Mouse (Mus musculus) MEL (cell line): ENCODE data around the gene Lpcat1. TPM values are rescaled to one million over a fixed set of nuclear protein-coding genes. Genes with fewer than 3 reads are reported as not detected.
A peak's percentile ranks its signal among the peaks of the same experiment; 100 is the strongest.

ENCODE experiments used
- DNase-seq: peaks from one replicate; pipeline ENCODE4 v3.0.0; 2011; ENCODE audit warnings: low read depth, low spot score
- H3K27ac ChIP-seq: 2 replicates; pipeline ENCODE4 v1.5.1; 2012; ENCODE audit warnings: low read depth, mild to moderate bottlenecking, control low read depth, low read length, moderate library complexity; ENCODE audit not compliant: control insufficient read depth
- H3K27me3 ChIP-seq, 2 experiments: fragments of 150-350 bp in 1 of 2; sonication (generic) in 1 of 2; 2 replicates each; pipeline ENCODE4 v1.6.1; 2012; ENCODE audit warnings: low read length in 2 of 2, mild to moderate bottlenecking in 2 of 2, improper control_type of control experiment in 1 of 2, moderate library complexity in 1 of 2; ENCODE audit not compliant: insufficient read depth in 2 of 2, control insufficient read depth in 1 of 2
- H3K36me3 ChIP-seq, 2 experiments: 2 replicates each; pipeline ENCODE4 v1.6.1; 2012 to 2014; ENCODE audit warnings: low read length in 2 of 2, improper control_type of control experiment in 1 of 2, inconsistent platforms in 1 of 2, mild to moderate bottlenecking in 1 of 2; ENCODE audit not compliant: insufficient read depth in 2 of 2, control insufficient read depth in 1 of 2
- H3K4me1 ChIP-seq, 2 experiments: fragments of 150-350 bp in 1 of 2; sonication (generic) in 1 of 2; 2 replicates each; pipeline ENCODE4 v1.6.1; 2012; ENCODE audit warnings: low read length in 2 of 2, improper control_type of control experiment in 1 of 2, mild to moderate bottlenecking in 1 of 2; ENCODE audit not compliant: insufficient read depth in 2 of 2, control insufficient read depth in 1 of 2
- H3K4me3 ChIP-seq, 2 experiments: fragments of 150-350 bp in 1 of 2; sonication (generic) in 1 of 2; 2 replicates each; pipeline ENCODE4 v1.5.1; 2012; ENCODE audit warnings: low read depth in 2 of 2, low read length in 2 of 2, mild to moderate bottlenecking in 2 of 2, moderate library complexity in 2 of 2, control low read depth in 1 of 2, improper control_type of control experiment in 1 of 2; ENCODE audit not compliant: control insufficient read depth in 1 of 2, insufficient read depth in 1 of 2
- H3K79me2 ChIP-seq: 2 replicates; pipeline ENCODE4 v1.6.1; 2012; ENCODE audit warnings: mild to moderate bottlenecking, low read length, moderate library complexity; ENCODE audit not compliant: control insufficient read depth, poor library complexity, insufficient read depth
- H3K9ac ChIP-seq: 2 replicates; pipeline ENCODE4 v1.6.1; 2012; ENCODE audit warnings: low read depth, mild to moderate bottlenecking, control low read depth, low read length, moderate library complexity; ENCODE audit not compliant: control insufficient read depth, poor library complexity, severe bottlenecking
- H3K9me3 ChIP-seq: fragments of 150-350 bp; sonication (generic); replicated peaks from 2 replicates; pipeline ENCODE4 v1.6.1; 2012; ENCODE audit warnings: mild to moderate bottlenecking, low read length, improper control_type of control experiment, moderate library complexity; ENCODE audit not compliant: insufficient read depth
- BHLHE40 ChIP-seq: IDR thresholded peaks from 2 replicates; pipeline ENCODE4 v1.6.1; 2012; ENCODE audit warnings: low read depth, mild to moderate bottlenecking, inconsistent platforms, low read length, improper control_type of control experiment, borderline replicate concordance
- CHD1 ChIP-seq: IDR thresholded peaks from 2 replicates; pipeline ENCODE4 v1.6.1; 2012; ENCODE audit warnings: low read depth, mild to moderate bottlenecking, inconsistent platforms, low read length, improper control_type of control experiment
- CHD2 ChIP-seq: IDR thresholded peaks from 2 replicates; pipeline ENCODE4 v1.6.1; 2011; ENCODE audit warnings: low read length, improper control_type of control experiment
- ELF1 ChIP-seq: IDR thresholded peaks from 2 replicates; pipeline ENCODE4 v1.6.1; 2014; ENCODE audit warnings: low read depth, mild to moderate bottlenecking, inconsistent platforms, low read length, improper control_type of control experiment, moderate library complexity
- EP300 ChIP-seq, 2 experiments: IDR thresholded peaks; 2 replicates each; pipeline ENCODE4 v1.6.1; 2011; ENCODE audit warnings: improper control_type of control experiment in 2 of 2, low read length in 2 of 2, low read depth in 1 of 2, mild to moderate bottlenecking in 1 of 2
- ETS1 ChIP-seq: IDR thresholded peaks from 2 replicates; pipeline ENCODE4 v1.6.1; 2012; ENCODE audit warnings: low read depth, mild to moderate bottlenecking, inconsistent platforms, low read length, improper control_type of control experiment, moderate library complexity
- GABPA ChIP-seq: IDR thresholded peaks from 2 replicates; pipeline ENCODE4 v1.6.1; 2012; ENCODE audit warnings: low read depth, mild to moderate bottlenecking, inconsistent platforms, low read length, improper control_type of control experiment, moderate library complexity
- GATA1 ChIP-seq: IDR thresholded peaks from 2 replicates; pipeline ENCODE4 v1.6.1; 2011; ENCODE audit warnings: low read depth, low read length, improper control_type of control experiment
- KAT2A ChIP-seq: conservative IDR thresholded peaks from 2 replicates; pipeline ENCODE4 v1.6.1; 2012; ENCODE audit warnings: low read depth, low read length, improper control_type of control experiment, inconsistent platforms
- MAFK ChIP-seq: IDR thresholded peaks from 2 replicates; pipeline ENCODE4 v1.6.1; 2011; ENCODE audit warnings: low read depth, mild to moderate bottlenecking, low read length, improper control_type of control experiment, borderline replicate concordance
- MAX ChIP-seq: IDR thresholded peaks from 2 replicates; pipeline ENCODE4 v1.6.1; 2011; ENCODE audit warnings: low read length, improper control_type of control experiment
- MAZ ChIP-seq: IDR thresholded peaks from 2 replicates; pipeline ENCODE4 v1.6.1; 2012; ENCODE audit warnings: low read depth, mild to moderate bottlenecking, inconsistent platforms, low read length, improper control_type of control experiment
- MEF2A ChIP-seq: IDR thresholded peaks from 2 replicates; pipeline ENCODE4 v1.6.1; 2014; ENCODE audit warnings: low read depth, mild to moderate bottlenecking, inconsistent platforms, low read length, improper control_type of control experiment; ENCODE audit not compliant: poor library complexity, insufficient replicate concordance, severe bottlenecking; ENCODE audit errors: extremely low read depth
- MXI1 ChIP-seq: IDR thresholded peaks from 2 replicates; pipeline ENCODE4 v1.6.1; 2011; ENCODE audit warnings: mild to moderate bottlenecking, low read depth, low read length, improper control_type of control experiment
- MYC ChIP-seq: IDR thresholded peaks from 2 replicates; pipeline ENCODE4 v1.6.1; 2011; ENCODE audit warnings: low read depth, mild to moderate bottlenecking, low read length, improper control_type of control experiment, moderate library complexity
- NELFE ChIP-seq: IDR thresholded peaks from 2 replicates; pipeline ENCODE4 v1.6.1; 2011; ENCODE audit warnings: low read depth, low read length, improper control_type of control experiment
- NRF1 ChIP-seq: IDR thresholded peaks from 2 replicates; pipeline ENCODE4 v1.6.1; 2014; ENCODE audit warnings: low read depth, mild to moderate bottlenecking, inconsistent platforms, low read length, improper control_type of control experiment, moderate library complexity; ENCODE audit not compliant: poor library complexity, insufficient read depth, severe bottlenecking
- POLR2A ChIP-seq, 2 experiments: IDR thresholded peaks; 2 replicates each; pipeline ENCODE4 v1.6.1; 2011 to 2012; ENCODE audit warnings: low read length in 2 of 2, mild to moderate bottlenecking in 2 of 2, control low read depth in 1 of 2, improper control_type of control experiment in 1 of 2, low read depth in 1 of 2, moderate library complexity in 1 of 2; ENCODE audit not compliant: control insufficient read depth in 1 of 2, insufficient read depth in 1 of 2, poor library complexity in 1 of 2
- POLR2AphosphoS2 ChIP-seq: IDR thresholded peaks from 2 replicates; pipeline ENCODE4 v1.6.1; 2011; ENCODE audit warnings: low read length, improper control_type of control experiment
- RCOR1 ChIP-seq: IDR thresholded peaks from 2 replicates; pipeline ENCODE4 v1.6.1; 2012; ENCODE audit warnings: low read depth, mild to moderate bottlenecking, inconsistent platforms, low read length, improper control_type of control experiment
- SIN3A ChIP-seq: IDR thresholded peaks from 2 replicates; pipeline ENCODE4 v1.6.1; 2012; ENCODE audit warnings: low read length, improper control_type of control experiment, inconsistent platforms
- TAL1 ChIP-seq: IDR thresholded peaks from 2 replicates; pipeline ENCODE4 v1.6.1; 2012; ENCODE audit warnings: mild to moderate bottlenecking, inconsistent platforms, low read length, moderate library complexity, mixed read lengths
- USF1 ChIP-seq: IDR thresholded peaks from 2 replicates; pipeline ENCODE4 v1.6.1; 2014; ENCODE audit warnings: low read depth, mild to moderate bottlenecking, inconsistent platforms, low read length, improper control_type of control experiment, moderate library complexity
- USF2 ChIP-seq, 2 experiments: IDR thresholded peaks; 2 replicates each; pipeline ENCODE4 v1.6.1; 2011 to 2012; ENCODE audit warnings: improper control_type of control experiment in 2 of 2, low read length in 2 of 2, borderline replicate concordance in 1 of 2, inconsistent platforms in 1 of 2, low read depth in 1 of 2, mild to moderate bottlenecking in 1 of 2; ENCODE audit not compliant: insufficient read depth in 1 of 2
- ZKSCAN1 ChIP-seq: IDR thresholded peaks from 2 replicates; pipeline ENCODE4 v1.6.1; 2012; ENCODE audit warnings: low read depth, mild to moderate bottlenecking, inconsistent platforms, low read length, improper control_type of control experiment, moderate library complexity
- ZMIZ1 ChIP-seq: IDR thresholded peaks from 2 replicates; pipeline ENCODE4 v1.6.1; 2012; ENCODE audit warnings: low read depth, mild to moderate bottlenecking, inconsistent platforms, low read length, improper control_type of control experiment, moderate library complexity
- ZNF384 ChIP-seq: IDR thresholded peaks from 2 replicates; pipeline ENCODE4 v1.6.1; 2012; ENCODE audit warnings: low read depth, mild to moderate bottlenecking, inconsistent platforms, low read length, improper control_type of control experiment
- polyA plus RNA-seq, 2 experiments: library from polyadenylated mRNA; stranded (reverse) in 1 of 2; unstranded in 1 of 2; fragments of >175 nt in 1 of 2; fragments of >200 nt in 1 of 2; gene quantifications; 2 replicates each; pipeline versions ENCODE4 v1.2.1 to v1.2.4; 2012; ENCODE audit warnings: low replicate concordance in 2 of 2, low read depth in 1 of 2; ENCODE audit not compliant: insufficient read length in 2 of 2, insufficient read depth in 1 of 2, missing spikeins in 1 of 2
- total RNA-seq: library from RNA; depleted of rRNA; stranded (reverse); fragments of 300-350 nt; gene quantifications from 2 replicates; pipeline ENCODE4 v1.2.3, GENCODE M21; 2012

Lpcat1 gene
- total and polyA plus RNA-seq, 3 experiments = 31.5 to 38.8 TPM; not detected in 1

DNA sequence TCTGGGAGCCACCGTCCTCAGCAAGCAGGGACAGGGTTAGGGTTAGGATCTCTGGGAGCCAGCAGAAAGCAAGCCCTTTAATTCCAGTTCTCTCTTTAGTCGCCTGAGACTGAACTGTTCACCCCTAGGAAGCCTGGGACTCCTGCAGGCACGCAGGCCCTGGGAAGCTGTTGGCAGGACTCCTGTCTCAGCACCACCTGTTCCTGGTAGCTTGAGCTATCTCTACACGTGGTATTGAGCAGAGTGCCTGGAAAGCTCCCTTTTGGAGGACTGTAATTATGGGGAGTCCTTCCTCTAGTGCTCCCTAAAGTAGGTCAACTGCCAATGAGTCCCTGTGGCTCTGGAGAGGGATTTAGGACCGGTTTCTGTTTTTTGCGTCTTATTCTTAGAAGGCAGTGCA is 7.2 kb downstream of the Lpcat1 start:
- Histone ChIP-seq H3K4me1 (peaks cover 14 to 26% of the 10 kb centered on the region in 2 experiments), H3K9ac (no peak overlapping the region), H3K27ac (peak overlapping the region; percentile 9; the same call in 1 of the 2 replicates), H3K36me3 (peaks cover 0 to 22% of the 10 kb centered on the region in 2 experiments; a peak in 3 of 4 replicates), H3K9me3 (no peaks in the 10 kb centered on the region), H3K79me2 (peaks cover 44% of the 10 kb centered on the region), H3K4me3 (no peak overlapping the region), H3K27me3 (no peaks in the 10 kb centered on the region)
- no peak for DNase-seq
- TF ChIP-seq MAZ (no peak), USF2 (IDR thresholded peaks at IDR 0.05; ENCODE audit: borderline replicate concordance in 1 of 2, insufficient read depth in 1 of 2, low read depth in 1 of 2, low read length in 2 of 2) (no peak), NELFE (no peak), NRF1 (no peak), CHD2 (no peak), MEF2A (no peak), ELF1 (no peak), POLR2A (IDR thresholded peaks at IDR 0.05; ENCODE audit: control insufficient read depth in 1 of 2, insufficient read depth in 1 of 2, low read depth in 1 of 2, low read length in 2 of 2, poor library complexity in 1 of 2) (no peak), ETS1 (no peak), ZMIZ1 (no peak), ZKSCAN1 (no peak), SIN3A (no peak)
- TF ChIP-seq, all 39 proteins: peak for 0

- no peak overlapping the region for H3K4me3 ChIP-seq
- peaks cover 43% of the 10 kb centered on the region for H3K79me2 ChIP-seq
- H3K27ac ChIP-seq = peak overlapping the region; percentile 82
- H3K9me3 ChIP-seq = no peaks in the 10 kb centered on the region
- peaks cover 0 to 22% of the 10 kb centered on the region in 2 experiments; a peak in 3 of 4 replicates for H3K36me3 ChIP-seq
- no peaks in the 10 kb centered on the region for H3K27me3 ChIP-seq
- H3K4me1 ChIP-seq = peaks cover 14 to 26% of the 10 kb centered on the region in 2 experiments
- DNase-seq = peak; percentile 82
- H3K9ac ChIP-seq = peak overlapping the region; percentile 15; the same call in 1 of the 2 replicates
- TF ChIP-seq ZMIZ1 = no peak
- no peak for TF ChIP-seq KAT2A
- peak; percentile 52; the same call in 1 of the 2 replicates for TF ChIP-seq BHLHE40
- no peak for TF ChIP-seq MEF2A
- no peak for TF ChIP-seq USF2 (IDR thresholded peaks at IDR 0.05; ENCODE audit: borderline replicate concordance in 1 of 2, insufficient read depth in 1 of 2, low read depth in 1 of 2, low read length in 2 of 2)
- no peak for TF ChIP-seq POLR2AphosphoS2
- TF ChIP-seq NRF1 = no peak
- peak; percentile 80 for TF ChIP-seq ETS1
- TF ChIP-seq RCOR1 = peak; percentile 76
- TF ChIP-seq EP300 (IDR thresholded peaks at IDR 0.05; ENCODE audit: low read depth in 1 of 2, low read length in 2 of 2) = peak; percentile 90 to 91
- TF ChIP-seq MAFK = no peak
- no peak for TF ChIP-seq POLR2A (IDR thresholded peaks at IDR 0.05; ENCODE audit: control insufficient read depth in 1 of 2, insufficient read depth in 1 of 2, low read depth in 1 of 2, low read length in 2 of 2, poor library complexity in 1 of 2)
- TF ChIP-seq USF1 = no peak
- TF ChIP-seq MYC = no peak
- TF ChIP-seq MXI1 = peak; percentile 46; the same call in 1 of the 2 replicates
- TF ChIP-seq ZNF384 = no peak
- TF ChIP-seq CHD2 = no peak
- no peak for TF ChIP-seq NELFE
- no peak for TF ChIP-seq CHD1
- TF ChIP-seq GABPA = no peak
- TF ChIP-seq GATA1 = peak; percentile 91
- peak; percentile 79 for TF ChIP-seq TAL1
- TF ChIP-seq MAX = no peak
Observed at GRCm38 (mm10) chr13:73475058-73475980, 8.3 kb downstream of the Lpcat1 start.
